Mouse (Mus musculus): ENCODE results near the gene Gm5089.

The Gm5089 gene

DNA sequence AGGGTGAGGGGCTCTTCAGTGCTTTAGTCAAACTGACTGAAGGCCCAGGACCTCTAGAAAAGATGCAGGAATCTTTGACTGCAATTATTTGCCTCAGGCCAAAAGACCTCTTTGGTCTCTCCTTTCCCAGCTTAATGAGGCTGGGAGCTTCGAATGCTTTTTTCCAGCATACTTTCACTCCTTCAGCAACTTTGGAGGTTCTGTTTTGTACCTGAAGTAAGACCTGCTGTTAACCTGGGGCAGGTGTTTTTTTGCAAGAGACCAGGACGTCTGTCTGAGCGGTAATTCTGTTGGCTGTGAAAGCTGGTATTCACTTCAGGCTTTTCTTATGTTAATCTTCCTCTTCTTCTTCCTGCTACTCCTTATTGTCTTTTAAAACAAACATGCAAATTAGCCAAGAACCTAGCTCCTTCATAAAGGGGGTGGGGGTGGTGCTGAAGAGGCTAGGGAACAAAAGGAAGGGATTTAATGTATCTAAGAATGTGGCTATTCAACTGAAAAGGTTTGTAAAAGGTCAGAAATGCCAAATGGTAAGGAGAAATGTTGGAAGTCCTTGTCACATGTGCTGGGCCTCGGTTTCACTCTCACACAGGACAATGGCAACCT is 34.6 kb downstream of the Gm5089 start:
- no peak for DNase-seq

DNA sequence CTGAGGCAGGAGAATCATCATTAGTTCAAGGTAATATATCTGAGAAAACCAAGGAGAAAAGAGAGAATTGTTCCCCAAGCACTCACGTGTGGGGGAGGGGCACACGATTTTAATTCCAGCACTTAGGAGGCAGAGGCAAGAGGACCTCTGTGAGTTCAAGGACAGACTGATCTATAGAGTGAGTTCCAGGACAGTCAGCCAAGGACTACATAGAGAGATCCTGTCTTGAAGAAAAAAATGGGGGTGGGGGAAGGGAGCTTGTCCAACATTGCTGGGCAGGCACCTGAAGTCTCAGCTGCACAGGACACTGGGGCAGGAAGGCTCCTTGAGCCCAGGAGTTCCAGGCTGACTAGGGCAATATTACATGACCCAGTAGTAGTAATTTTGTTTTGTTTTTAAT is 36.1 kb downstream of the Gm5089 start:
- DNase-seq: no peak

DNA sequence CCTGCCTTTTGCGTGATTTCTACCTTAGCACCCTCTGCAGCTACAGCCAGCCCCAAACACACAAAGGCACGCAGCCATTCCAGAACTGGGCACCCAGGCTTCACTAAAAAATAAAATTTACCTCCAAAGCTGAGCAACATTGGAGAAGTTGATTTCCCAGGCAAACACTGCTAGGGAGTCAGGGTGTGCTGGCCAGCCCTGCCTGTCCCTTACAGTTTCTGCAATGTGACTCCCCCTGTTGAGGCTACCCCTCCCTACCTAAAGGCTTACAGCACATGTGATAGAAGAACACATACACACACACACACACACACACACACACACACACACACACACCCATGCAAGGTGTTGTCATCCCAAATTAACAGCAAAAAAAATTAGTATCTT is 37.4 kb downstream of the Gm5089 start:
- DNase-seq: no peak

DNA sequence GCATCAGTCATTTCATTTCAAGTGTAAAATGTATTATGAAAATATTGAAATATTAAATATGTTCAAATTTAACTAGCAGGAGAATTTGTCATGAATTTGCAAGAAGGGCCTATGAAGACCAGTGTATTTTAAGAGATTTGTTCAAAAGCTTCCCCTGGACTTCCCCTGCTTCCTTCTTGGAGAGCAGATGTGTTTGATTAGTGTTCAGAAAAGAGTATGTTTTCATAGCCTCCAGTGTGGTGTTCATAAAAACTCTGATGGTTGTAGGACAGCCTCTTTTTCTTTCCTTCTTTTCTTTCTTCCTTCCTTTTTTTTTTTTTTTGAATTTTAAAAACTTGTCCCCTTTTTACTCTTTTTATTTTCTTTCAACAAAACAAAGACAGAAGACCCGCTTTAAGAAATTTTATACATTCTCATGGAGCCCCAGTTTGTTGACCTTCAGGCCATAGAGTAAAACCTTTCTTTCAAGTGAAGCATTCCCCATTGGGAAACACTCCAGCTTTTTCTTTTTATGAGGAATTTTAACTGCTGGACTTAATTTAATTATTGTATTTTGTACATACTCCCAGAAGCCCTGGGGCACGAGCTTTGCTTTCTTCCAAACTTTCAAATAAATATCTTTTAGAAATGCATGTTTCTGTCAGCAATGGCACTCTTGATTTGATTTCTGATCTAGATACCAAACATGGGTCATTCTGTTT is 37.9 kb downstream of the Gm5089 start:
- DNase-seq: no peak

DNA sequence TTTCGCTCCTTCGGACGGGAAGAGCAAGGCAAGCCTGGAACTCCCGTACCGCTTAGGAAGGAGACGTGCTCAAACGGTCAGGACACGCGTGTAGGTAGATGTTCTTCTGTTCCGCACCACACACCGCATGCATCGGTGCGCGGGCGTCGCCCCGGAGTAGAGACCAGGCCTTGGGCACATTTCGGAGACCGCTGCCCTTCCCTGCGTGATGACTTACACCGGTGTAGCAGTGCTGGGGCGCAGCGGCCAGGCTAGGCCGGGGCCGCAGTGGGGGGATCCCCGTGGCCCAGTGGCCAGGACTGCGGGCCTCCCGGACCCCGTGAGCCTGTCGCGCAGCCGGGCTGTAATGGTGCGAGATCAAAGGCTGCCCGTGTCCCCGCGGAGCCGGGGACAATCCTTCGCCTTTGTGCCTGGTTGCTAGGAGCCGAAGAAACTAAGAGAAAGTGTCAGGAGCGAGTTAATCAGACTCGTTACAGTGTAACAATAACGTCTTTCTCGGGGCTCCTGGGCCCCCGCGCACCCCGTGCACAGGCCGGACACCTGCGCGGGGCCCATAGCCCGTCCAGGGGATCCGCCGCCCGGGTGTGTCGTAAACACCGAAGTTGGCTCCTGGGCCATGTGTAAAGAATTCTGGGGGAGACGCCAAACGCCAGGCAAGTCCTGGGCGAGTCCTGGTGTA is 44.2 kb downstream of the Gm5089 start:
- no peak for DNase-seq

DNA sequence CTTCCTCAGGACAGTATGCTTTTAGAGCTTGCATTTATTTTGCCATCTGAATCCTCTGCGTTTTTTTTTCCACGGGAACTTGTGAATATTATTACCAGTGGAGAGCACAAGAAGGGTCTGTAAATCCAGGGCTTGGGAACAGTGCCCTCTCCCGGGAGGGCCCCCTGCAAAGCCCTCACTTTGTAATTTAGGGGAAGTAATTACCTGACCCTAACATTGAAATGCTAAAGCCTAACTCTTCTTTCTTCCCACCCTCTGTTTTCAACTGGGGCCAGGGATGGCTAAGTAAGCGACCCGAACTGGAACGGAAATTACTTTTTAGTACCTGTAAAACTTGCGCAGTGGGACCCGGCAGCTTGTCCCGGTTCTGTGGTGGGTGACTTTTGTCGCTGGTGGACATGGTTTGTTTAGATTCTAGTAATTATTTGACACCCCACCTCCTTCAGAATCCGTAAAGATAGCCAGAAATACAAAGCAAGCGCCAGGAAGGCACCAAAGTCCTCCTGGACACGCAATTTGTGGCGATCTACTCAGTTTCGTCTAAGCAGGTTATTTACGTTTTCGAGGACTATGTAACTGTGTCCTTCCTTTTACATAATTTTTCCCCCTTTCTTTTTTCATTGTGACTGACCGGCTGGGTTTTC is 44.9 kb downstream of the Gm5089 start:
- DNase-seq: no peak

DNA sequence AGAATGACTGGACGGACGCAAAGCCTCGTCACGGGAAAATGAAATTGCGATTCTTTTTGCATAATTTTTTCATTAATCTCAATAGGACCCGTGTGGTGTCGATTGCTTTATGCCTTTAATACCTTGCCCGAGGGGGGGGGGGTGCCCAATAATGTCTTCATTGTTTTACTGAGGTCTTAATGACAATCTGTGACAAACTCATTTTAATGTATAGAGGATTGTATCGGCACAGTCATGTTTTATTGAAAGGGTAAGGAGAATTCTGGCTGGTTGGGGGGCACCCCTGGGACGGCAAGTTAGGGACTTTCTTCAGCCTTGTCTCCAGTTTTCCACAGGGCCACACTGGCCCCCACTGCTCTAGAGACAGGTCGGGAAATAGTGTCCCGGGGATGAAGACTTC is 45.7 kb downstream of the Gm5089 start:
- DNase-seq: no peak

DNA sequence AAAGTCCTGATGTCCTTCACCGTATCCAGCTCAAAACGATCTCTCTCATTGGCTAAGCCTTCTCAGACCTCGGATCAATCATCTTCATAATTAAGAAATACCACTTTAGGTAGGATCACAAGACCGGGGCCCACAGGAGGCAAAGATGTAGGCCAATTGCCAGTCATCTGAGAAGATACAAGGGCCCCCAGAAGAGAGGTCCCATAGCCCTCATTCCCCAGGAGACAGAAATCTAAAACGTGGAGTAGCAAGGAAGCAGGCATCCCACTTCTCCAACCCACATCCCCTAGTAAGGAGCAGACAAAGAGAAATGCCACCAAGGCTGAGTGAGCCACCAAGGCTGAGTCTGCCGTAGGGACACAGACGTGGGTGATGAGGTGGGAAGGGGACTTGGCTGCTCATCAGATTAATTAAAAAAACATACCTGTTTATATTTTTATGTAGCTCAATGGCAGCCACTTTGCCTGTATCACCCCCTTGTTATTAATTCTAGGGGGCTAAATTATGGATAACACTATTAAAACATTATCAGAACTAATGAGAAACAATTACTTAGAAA is 46.2 kb downstream of the Gm5089 start:
- no peak for DNase-seq

DNA sequence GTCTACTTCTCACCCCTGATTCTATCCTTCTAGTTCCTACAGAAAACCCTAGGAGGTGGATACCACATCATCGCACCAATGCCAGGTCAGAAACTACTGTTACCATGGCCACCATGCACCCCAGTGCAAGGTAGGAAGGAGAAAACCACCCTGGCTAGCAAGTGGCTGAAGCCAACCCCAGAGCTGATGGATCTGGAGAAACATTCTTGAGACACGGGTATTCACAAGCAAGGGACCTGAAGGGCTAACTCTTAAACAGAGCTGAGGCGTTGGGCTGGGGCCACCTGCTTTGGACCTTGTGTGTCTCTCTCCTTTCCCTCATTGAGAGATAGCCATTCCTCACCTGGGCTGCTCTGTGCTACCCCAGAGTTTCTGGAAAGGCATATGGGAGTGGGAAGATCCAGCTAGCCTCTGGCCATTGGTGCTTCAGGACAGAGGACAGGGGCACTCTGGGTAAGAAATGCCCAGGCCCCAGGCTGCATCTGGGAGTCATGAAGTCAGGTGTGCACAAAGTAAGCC is 47.4 kb downstream of the Gm5089 start:
- DNase-seq: no peak

DNA sequence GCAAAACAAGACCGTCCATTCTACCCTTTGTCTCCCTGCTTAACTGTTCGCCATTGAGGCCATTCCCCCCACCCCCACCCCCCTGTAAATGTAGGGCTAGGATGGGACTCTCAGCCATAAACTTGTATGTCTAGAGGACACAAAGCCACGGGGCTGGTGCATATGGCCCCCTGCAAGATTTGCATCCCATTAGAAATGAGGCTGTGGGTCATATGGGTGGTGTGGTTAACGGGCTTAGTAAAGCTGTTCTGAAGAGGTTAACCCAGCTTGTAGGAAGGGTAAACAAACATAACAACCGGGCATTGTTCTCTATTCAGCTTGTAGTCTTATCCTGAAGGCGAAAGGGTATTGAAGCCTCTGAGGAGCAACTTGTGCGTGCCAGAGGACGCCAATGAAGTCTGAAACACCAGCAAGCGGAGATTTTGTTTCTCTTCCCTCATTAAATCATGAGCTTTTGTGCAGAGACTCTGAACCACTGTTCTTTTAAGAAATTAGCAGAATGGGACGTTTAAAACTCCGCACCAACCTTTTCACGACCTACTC is 48.1 kb downstream of the Gm5089 start:
- DNase-seq: no peak

DNA sequence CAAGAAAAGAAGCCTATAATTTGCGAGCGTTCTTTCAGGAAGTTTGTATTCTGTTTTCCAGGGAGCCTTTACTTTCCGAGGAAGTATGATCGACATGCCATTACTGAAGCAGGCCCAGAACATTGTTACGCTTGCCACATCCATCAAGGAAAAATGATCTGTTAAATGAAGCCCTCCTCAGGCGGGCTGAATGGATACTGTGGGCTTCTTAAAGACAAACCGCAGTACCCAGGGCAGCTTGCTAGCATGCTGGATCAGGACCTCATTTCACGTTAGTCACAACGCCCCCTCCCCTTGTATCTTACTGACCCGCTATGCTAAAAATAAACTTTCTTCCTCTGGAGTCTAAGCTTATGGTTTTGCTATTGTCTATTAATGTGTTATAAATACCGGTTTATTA is 49.0 kb downstream of the Gm5089 start:
- DNase-seq: no peak

DNA sequence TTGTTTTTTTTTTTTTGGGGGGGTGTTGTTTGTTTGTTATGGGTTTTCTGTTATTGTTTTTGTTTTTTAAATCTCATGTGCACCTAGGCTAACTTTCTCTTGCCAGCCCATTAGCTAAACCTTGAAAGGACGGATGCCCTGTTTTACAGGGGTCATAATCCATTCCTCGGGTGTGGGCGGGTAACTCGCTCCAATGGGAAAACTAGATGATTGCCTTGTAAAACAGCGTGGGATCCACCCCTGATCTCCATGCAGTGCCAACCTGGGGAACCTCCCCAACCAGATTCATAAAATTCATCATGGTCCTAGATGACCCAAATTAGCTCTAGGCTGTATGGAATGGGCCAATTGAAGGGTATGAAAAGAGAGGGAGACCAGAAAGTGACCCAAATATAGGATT is 51.0 kb downstream of the Gm5089 start:
- no peak for DNase-seq

DNA sequence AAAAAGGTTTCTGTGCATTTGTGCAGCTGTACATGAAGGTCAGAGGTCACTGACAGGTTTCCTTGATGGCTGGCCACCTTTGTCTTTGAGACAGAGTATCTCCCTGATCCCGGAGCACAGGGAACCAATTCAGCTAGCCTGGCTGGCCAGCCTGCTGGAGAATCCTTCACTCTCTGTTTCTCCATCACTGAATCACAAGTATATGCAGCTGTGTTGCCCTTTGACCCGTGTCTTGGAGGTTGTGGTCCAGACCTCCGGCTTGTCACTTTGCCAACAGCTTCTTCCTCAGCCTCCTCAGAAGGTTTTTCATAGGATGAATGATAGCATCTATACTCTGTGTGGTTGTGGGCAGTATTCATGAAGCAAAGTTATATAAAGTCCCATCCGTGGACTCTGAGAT is 52.2 kb downstream of the Gm5089 start:
- DNase-seq: no peak

DNA sequence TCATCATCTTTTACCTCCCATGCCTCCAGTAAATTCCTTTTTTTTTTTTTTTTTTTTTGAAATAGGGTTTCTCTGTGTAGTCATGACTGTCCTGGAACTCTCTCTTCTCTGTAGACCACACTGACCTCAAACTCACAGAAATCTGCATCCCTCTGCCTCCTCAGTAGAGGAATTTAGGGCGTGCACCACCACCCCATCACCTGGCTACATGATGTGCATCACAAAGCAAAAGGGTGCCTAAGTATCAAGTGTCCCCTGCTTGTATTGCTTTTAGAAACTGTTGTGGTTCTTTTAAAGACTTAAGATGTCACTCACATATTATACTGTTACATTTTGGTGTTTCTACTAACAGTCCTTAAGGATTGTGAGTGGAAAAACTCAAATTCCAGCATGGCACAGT is 57.8 kb downstream of the Gm5089 start:
- DNase-seq: no peak

DNA sequence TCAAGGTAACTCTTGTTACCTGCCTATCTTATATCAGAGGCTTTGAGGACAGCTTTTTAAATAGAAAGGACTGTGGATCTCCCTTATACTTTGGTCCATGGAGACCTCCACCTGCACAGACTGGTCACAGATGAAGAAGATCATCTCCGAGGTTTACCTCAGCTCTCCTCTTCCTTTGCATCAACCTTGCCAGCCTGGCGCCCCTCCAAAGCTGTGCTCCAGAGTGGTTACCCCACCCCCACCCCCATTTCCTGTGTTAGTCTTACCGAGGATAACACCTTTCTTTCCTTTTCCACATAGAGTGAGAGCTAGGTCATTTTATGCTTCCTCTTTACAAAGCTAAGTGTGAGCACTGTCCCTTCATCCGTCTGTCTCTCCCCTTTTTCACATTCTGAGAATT is 60.0 kb downstream of the Gm5089 start:
- DNase-seq: no peak

DNA sequence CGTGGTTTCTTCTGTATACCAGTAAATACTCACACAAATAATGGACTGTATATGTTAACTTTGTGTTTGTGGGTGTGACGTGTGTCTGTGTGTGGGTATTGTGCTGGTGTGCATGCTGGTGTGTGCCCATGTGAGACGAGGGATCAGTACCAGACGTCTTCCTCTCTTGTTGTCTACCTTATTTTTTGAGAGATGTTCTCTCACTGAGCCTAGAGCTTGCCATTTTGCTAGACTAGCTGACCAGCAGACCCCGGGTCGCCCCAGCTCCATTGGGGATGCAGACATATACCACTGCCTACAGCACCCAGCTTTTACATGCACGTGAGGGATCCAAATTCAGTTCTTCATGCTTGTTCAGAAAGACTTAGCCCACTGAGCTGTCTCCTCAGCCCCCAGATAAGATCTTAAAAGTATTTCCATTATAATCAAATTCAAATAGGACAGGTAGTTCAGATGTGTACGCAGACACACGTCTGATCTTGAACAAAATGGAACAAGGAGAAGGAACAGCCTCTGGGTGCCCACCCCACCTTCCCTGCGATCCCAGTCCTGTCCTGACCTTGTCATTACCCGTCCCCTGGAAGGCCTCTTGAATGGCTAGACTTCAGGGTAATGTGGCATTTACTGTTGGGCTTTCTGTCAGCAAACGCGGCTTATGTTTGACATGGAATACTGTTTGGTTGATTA is 61.1 kb downstream of the Gm5089 start:
- DNase-seq: no peak

DNA sequence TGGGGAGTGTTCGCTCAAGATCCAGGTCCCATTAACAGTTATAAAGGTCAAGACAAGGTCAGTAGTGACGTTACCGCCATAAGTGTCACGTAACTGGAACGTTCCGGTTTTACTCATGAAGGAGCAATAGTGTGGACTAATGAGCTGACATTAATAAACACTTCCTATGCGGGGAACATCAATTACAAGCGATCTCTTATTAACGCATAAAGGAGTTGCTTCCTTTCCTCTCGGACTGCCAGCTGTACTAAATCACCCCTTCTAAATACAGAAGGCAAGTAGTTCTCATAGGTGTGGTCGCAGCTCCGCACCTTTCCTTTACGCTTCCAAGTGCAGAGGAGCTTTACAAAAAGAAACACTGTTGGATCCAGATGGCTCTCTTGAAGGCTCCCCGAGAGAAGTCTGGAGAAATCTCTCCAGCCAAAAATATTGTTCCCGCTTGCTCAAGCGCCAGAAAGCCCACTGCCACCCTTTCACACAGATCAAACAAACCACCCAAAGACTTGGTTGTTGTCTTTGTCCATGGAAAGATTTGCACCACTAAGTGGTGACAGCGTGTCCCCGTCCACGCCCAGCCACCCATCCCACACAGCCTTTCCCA is 62.4 kb downstream of the Gm5089 start:
- no peak for DNase-seq

DNA sequence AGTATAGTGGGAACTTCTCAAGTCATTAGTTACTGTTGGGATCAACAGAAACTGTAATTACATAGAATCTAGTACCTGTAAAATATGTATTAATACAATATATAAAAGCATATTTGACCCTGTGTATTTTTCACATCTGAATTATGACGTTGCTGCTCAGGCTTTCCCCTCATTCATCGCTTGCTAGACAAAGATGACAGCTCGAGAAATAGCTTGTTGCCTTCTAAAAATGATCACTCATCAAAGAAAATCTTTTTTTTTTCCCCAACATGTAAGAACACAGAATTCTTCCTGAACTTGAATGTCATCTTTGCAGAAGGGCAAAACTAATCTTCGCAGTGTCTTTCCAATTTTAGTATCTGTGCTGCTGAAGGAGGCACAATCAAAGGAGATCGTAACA is 63.1 kb downstream of the Gm5089 start:
- DNase-seq: no peak

DNA sequence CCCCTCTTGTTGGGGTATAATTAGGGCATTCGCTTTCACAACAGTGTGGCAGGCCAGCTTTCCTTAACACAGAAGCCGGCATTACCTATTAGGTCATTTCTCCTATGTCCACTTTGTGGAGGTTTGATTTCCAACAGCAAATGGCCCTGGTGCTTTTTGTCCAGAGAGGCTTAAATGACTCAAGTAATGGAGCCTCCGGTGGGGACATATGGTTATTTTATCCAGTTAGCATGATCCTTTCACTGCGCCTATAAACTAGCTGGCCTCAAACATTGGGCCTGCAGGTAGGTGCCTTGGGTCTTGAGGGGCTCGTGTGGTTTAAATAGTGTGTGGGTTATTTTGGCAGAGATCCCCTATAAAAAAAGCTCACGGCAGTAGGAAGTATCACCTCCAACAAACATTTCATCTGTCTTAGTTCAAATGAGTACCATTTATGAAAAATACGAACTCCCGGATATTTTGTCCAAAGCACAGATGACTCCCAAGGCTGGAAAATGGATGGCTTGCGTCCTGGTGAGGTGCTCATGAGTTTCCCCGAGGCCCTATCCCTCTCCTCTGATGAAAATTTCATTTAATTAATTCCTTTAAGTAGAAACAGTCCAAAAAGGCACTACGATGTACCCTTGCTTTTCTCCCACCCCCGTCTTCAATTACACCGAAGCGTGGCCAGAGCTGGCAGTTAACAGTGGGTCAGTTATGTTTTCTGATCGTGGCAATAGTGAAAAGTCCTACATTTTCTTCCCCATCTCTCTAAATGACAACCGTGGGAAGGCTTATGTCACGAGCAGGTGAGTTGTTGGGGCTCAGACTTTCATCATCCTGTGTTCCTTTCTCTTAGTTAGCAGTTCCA is 64.4 kb downstream of the Gm5089 start:
- DNase-seq: no peak

DNA sequence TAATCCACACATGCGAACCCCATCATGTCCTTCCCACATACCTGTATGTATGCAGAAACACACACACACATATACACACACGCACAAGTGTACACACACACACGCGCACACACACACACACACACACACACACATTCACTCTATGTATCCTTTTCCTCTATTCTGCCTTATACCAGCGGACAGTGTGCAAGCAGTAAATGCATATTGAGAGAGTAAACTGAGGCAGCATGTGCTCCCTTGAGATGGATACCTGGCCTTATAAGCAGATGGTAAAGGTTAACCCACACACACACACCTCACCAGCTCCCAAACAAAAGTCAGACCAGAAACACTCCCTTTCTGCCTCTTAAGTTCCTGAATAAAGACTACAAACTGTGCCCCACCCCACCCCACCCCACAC is 65.2 kb downstream of the Gm5089 start:
- DNase-seq: no peak

DNA sequence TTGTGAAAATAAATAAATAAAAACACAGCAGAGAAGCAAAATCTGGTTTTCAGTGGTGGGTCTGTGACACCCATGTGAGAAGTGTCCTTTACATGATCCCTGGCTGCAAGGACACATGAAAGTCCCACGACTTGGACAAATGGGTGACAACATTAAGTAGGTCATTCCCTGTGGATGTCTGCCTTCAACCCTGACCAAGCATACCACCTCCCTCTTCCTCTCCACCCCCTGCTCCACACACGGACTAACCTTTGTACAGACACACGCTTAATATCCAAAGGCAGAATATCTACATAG is 65.7 kb downstream of the Gm5089 start:
- no peak for DNase-seq
